Mouse (Mus musculus): ENCODE measurements around the gene Gm21988. TPM values are rescaled to one million over a fixed set of nuclear protein-coding genes. Genes with fewer than 3 reads are reported as not detected.

Gm21988 gene
- total and polyA plus RNA-seq, 2 experiments from 2014 or later: 8.6 to 15.2 TPM

DNA sequence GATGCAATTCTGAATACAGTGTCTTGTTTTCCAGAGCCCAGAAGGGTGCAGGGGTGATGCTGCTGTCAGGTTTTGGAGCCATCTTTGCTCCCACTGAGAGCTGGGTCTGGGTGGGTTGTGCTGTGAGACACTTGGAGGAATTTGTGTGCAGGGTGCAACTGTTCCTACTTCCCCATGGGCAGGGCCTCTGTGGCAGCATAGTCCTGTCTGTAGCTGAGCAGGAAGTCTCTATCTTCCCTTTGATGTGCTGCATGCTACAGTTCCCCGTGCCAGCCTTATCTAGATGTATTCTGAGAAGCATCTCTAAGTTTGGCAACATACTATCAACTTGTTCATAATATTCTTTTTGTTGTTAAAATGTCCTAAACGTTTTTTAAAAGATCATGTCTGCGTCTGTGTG lies 25.6 kb upstream of the Gm21988 start:
- no peak for ATAC-seq (ENCODE audit: insufficient read depth, low read depth)
- H3K27ac ChIP-seq (ENCODE audit: low read depth): peak overlapping the region; percentile 67; the same call in 1 of the 2 replicates

DNA sequence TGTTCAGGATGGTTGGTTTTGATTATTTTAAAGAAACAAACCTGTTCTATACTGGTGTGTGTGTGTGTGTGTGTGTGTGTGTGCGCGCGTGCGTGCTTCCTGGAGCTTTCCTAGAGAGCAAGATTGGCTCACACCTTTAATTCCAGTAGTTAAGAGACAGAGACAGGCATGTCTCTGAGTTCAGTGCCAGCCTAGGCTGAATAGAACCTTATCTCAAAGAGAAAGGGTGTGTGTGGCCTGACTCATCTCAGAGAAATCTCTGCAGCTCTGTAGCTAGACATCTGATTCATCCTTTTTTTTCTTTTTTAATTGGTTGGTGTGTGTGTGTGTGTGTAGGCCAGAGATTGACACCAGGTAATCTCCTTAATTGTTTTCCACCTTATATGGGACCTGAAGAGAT lies 19.4 kb upstream of the Gm21988 start:
- 89% methylated on average over 4 of the region's 4 CpGs for WGBS
- Histone ChIP-seq H3K9me3 (replicated peaks; ENCODE audit: control insufficient read depth, low read length) (no peaks in the 10 kb centered on the region), H3K4me2 (ENCODE audit: low read depth, low read length) (no peak overlapping the region), H3K36me3 (replicated peaks; ENCODE audit: control insufficient read depth, insufficient read depth, low read length) (no peaks in the 10 kb centered on the region), H3K9ac (replicated peaks; ENCODE audit: low read depth, low read length) (no peak overlapping the region), H3K4me1 (ENCODE audit: control insufficient read depth, insufficient read depth) (no peaks in the 10 kb centered on the region), H3K27me3 (ENCODE audit: control insufficient read depth, insufficient read depth, low read length) (peaks cover 16% of the 10 kb centered on the region), H3K27ac (ENCODE audit: low read depth) (no peak overlapping the region), H3K4me3 (ENCODE audit: low read depth, low read length) (no peak overlapping the region)
- no peak for ATAC-seq (ENCODE audit: insufficient read depth, low read depth)
- no peak for TF ChIP-seq EP300 (IDR thresholded peaks at IDR 0.05; ENCODE audit: low read depth)
- TF ChIP-seq CTCF (IDR thresholded peaks at IDR 0.05; ENCODE audit: low read depth): no peak
- no peak for DNase-seq (ENCODE audit: low spot score)

More for the DNA sequence above, 25.6 kb upstream of the Gm21988 start:
- 33% methylated on average over 3 of the region's 3 CpGs for WGBS
- H3K9ac ChIP-seq (replicated peaks; ENCODE audit: low read depth, low read length): no peak overlapping the region
- no peaks in the 10 kb centered on the region for H3K9me3 ChIP-seq (replicated peaks; ENCODE audit: control insufficient read depth, low read length)
- no peak for DNase-seq (ENCODE audit: low spot score)
- TF ChIP-seq EP300 (IDR thresholded peaks at IDR 0.05; ENCODE audit: low read depth): no peak
- TF ChIP-seq CTCF (IDR thresholded peaks at IDR 0.05; ENCODE audit: low read depth): no peak
- no peak overlapping the region for H3K4me3 ChIP-seq (ENCODE audit: low read depth, low read length)
- H3K4me1 ChIP-seq (ENCODE audit: control insufficient read depth, insufficient read depth): peaks cover 17% of the 10 kb centered on the region
- no peaks in the 10 kb centered on the region for H3K27me3 ChIP-seq (ENCODE audit: control insufficient read depth, insufficient read depth, low read length)
- H3K4me2 ChIP-seq (ENCODE audit: low read depth, low read length): no peak overlapping the region
- no peaks in the 10 kb centered on the region for H3K36me3 ChIP-seq (replicated peaks; ENCODE audit: control insufficient read depth, insufficient read depth, low read length)

DNA sequence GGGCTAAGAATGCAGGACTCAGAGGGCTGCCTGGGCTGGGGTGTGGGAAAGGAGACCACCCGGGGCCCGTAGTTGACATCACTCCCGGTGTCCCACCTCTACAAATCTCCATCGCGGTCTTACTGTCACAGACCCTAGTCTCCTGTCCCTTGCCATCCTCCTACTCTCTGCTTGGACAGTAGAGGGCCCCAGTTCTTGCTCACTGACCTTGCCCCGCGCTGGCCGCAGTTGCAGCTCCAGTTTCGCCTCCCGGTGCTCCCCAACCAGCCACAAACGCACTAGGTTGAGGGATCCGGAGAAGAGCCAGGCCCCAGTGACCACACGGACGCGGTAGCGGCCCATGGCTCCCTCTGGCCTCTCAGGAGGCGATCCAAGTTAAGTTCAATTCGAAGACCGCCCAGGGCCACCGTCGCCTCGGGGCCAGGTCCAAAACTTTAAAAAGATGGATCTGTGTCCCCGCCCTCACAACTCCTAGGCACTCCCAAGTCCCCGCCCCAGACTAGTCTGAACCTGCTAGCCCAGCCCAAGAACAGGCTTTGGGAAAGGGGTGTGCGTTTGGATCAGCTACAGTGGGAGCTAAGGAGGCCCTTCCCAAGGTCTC lies 15.4 kb upstream of the Gm21988 start, which contains the start of gene Alox12:
Gene Alox12, minus strand, starts transcription at position 423 of the 601 bp plus-strand sequence.
- under 1% methylated on average over 25 of the region's 25 CpGs for WGBS
- Histone ChIP-seq H3K4me3 (ENCODE audit: low read depth, low read length) (peak within 1 kb of the TSS; percentile 37), H3K27ac (ENCODE audit: low read depth) (no peak within 1 kb of the TSS), H3K36me3 (replicated peaks; ENCODE audit: control insufficient read depth, insufficient read depth, low read length) (no peaks in the 10 kb centered on the region), H3K9me3 (replicated peaks; ENCODE audit: control insufficient read depth, low read length) (no peaks in the 10 kb centered on the region), H3K4me2 (ENCODE audit: low read depth, low read length) (peak within 1 kb of the TSS; percentile 62), H3K4me1 (ENCODE audit: control insufficient read depth, insufficient read depth) (no peaks in the 10 kb centered on the region), H3K27me3 (ENCODE audit: control insufficient read depth, insufficient read depth, low read length) (peaks cover 38% of the 10 kb centered on the region), H3K9ac (replicated peaks; ENCODE audit: low read depth, low read length) (peak within 1 kb of the TSS; percentile 45)
- peak; percentile 53 for DNase-seq (ENCODE audit: low spot score)
- ATAC-seq (ENCODE audit: insufficient read depth, low read depth): peak; percentile 59
- peak; percentile 58 for TF ChIP-seq CTCF (IDR thresholded peaks at IDR 0.05; ENCODE audit: low read depth)
- TF ChIP-seq EP300 (IDR thresholded peaks at IDR 0.05; ENCODE audit: low read depth): no peak

DNA sequence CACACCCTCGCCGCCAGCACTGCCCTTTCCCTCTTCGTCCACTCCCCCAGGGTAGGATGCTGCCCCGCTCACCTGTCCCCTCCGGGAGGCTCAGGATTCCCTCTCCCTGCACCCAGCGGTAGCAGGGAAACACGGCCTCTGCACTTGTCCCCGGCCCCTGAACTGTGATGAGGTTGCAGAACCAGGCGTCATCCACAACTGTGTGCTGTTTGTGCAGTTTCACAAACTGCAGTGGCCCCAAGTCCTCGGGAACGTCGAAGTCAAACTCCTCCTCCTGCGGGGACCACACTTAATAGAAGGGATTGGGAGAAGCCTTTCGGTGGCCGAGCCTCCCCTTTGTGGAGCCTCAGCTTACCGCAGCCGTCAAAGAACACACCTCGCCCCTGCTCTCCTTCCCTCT lies 14.7 kb upstream of the Gm21988 start:
- Histone ChIP-seq H3K4me1 (ENCODE audit: control insufficient read depth, insufficient read depth) (no peaks in the 10 kb centered on the region), H3K27me3 (ENCODE audit: control insufficient read depth, insufficient read depth, low read length) (peaks cover 38% of the 10 kb centered on the region), H3K27ac (ENCODE audit: low read depth) (no peak overlapping the region), H3K9ac (replicated peaks; ENCODE audit: low read depth, low read length) (peak overlapping the region; percentile 45), H3K9me3 (replicated peaks; ENCODE audit: control insufficient read depth, low read length) (no peaks in the 10 kb centered on the region), H3K36me3 (replicated peaks; ENCODE audit: control insufficient read depth, insufficient read depth, low read length) (no peaks in the 10 kb centered on the region), H3K4me2 (ENCODE audit: low read depth, low read length) (peak overlapping the region; percentile 62), H3K4me3 (ENCODE audit: low read depth, low read length) (peak overlapping the region; percentile 37)
- ATAC-seq (ENCODE audit: insufficient read depth, low read depth): no peak
- DNase-seq (ENCODE audit: low spot score): no peak
- TF ChIP-seq EP300 (IDR thresholded peaks at IDR 0.05; ENCODE audit: low read depth) (no peak), CTCF (IDR thresholded peaks at IDR 0.05; ENCODE audit: low read depth) (no peak)
- WGBS: 7% methylated on average over 18 of the region's 18 CpGs

DNA sequence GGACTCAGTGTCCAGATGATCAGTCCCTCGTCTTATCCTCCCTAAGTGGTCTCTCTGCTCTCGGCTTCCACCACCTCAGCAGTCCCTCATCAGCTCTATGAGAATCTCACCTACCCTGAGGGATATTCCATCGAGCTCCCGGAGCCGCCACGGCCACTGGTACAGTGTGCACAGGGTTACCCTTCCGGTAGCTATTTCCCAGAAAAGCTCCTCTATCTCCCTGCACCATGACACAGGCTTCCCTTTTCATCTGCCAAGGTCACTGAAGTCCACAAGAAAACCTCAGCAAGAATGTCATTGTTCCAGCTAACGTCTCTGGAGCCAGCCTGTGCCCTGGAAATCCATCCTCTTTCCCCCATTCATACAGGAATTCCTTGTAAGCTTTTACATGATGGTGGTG lies 12.2 kb upstream of the Gm21988 start:
- 52% methylated on average over 8 of the region's 8 CpGs for WGBS
- no peak overlapping the region for H3K27ac ChIP-seq (ENCODE audit: low read depth)
- H3K4me1 ChIP-seq (ENCODE audit: control insufficient read depth, insufficient read depth): no peaks in the 10 kb centered on the region
- ATAC-seq (ENCODE audit: insufficient read depth, low read depth) (peak; percentile 39; the same call in 1 of the 2 replicates), DNase-seq (ENCODE audit: low spot score) (no peak)
- H3K27me3 ChIP-seq (ENCODE audit: control insufficient read depth, insufficient read depth, low read length): peaks cover 43% of the 10 kb centered on the region
- H3K36me3 ChIP-seq (replicated peaks; ENCODE audit: control insufficient read depth, insufficient read depth, low read length): no peaks in the 10 kb centered on the region
- H3K4me3 ChIP-seq (ENCODE audit: low read depth, low read length): no peak overlapping the region
- H3K9me3 ChIP-seq (replicated peaks; ENCODE audit: control insufficient read depth, low read length): no peaks in the 10 kb centered on the region
- H3K4me2 ChIP-seq (ENCODE audit: low read depth, low read length): no peak overlapping the region
- TF ChIP-seq CTCF (IDR thresholded peaks at IDR 0.05; ENCODE audit: low read depth) (no peak), EP300 (IDR thresholded peaks at IDR 0.05; ENCODE audit: low read depth) (no peak; the same call in 1 of the 2 replicates)
- H3K9ac ChIP-seq (replicated peaks; ENCODE audit: low read depth, low read length): no peak overlapping the region

DNA sequence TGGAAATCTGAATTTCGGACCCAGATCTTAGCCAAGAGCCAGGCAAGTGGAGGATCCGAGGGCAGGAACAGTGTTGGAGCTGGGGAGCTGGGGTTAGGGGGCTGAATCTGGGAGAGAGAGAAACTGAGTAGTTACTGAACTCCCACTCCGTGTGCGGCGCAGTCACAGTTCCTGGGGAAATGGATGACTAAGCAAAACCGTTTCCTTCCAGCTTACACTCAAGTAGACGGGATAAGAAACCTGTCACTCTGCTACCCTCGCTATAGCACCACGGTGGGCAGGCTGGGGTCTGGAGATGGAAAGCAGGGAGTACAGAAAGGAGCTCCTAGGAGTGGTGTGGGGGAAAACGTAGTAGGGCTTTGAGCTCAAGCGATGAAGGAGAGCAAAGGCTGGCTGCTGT lies 10.5 kb upstream of the Gm21988 start:
- Histone ChIP-seq H3K9ac (replicated peaks; ENCODE audit: low read depth, low read length) (no peak overlapping the region), H3K4me1 (ENCODE audit: control insufficient read depth, insufficient read depth) (no peaks in the 10 kb centered on the region), H3K27ac (ENCODE audit: low read depth) (no peak overlapping the region), H3K36me3 (replicated peaks; ENCODE audit: control insufficient read depth, insufficient read depth, low read length) (no peaks in the 10 kb centered on the region), H3K4me2 (ENCODE audit: low read depth, low read length) (no peak overlapping the region), H3K27me3 (ENCODE audit: control insufficient read depth, insufficient read depth, low read length) (peaks cover 38% of the 10 kb centered on the region), H3K4me3 (ENCODE audit: low read depth, low read length) (no peak overlapping the region), H3K9me3 (replicated peaks; ENCODE audit: control insufficient read depth, low read length) (no peaks in the 10 kb centered on the region)
- WGBS: 43% methylated on average over 11 of the region's 11 CpGs
- no peak for ATAC-seq (ENCODE audit: insufficient read depth, low read depth)
- no peak for TF ChIP-seq CTCF (IDR thresholded peaks at IDR 0.05; ENCODE audit: low read depth)
- no peak for TF ChIP-seq EP300 (IDR thresholded peaks at IDR 0.05; ENCODE audit: low read depth)
- DNase-seq (ENCODE audit: low spot score): no peak

Data from heart, postnatal 0 days (tissue).